In genomic region chr17:49614577-49615235, GRCm38 (mm10) we compare ENCODE assay signal across 7 mouse cellular contexts. TPM values are rescaled to one million over a fixed set of nuclear protein-coding genes. Genes with fewer than 3 reads are reported as not detected.
DNase-seq lines count a peak whose midpoint lies in the region; ATAC-seq lines count a peak whose summit lies in the region.

Gene Kif6 (plus strand): TSS chr17:49615136.

- under 1% methylated on average over 27 of the region's 27 CpGs for WGBS in embryonic facial prominence, embryonic 15.5 days
- WGBS in limb, embryonic 10.5 days: 3% methylated on average over 27 of the region's 27 CpGs
- WGBS in midbrain, embryonic 13.5 days: 2% methylated on average over 27 of the region's 27 CpGs
- under 1% methylated on average over 27 of the region's 27 CpGs for WGBS in stomach, embryonic 15.5 days

- H3K27me3 ChIP-seq in embryonic facial prominence, embryonic 15.5 days: no peaks in the 10 kb centered on the region
- no peaks in the 10 kb centered on the region for H3K27me3 ChIP-seq in limb, embryonic 10.5 days (ENCODE audit: low read depth, poor library complexity, severe bottlenecking)
- peaks cover 5% of the 10 kb centered on the region; the same call in 1 of the 2 replicates for H3K27me3 ChIP-seq in midbrain, embryonic 13.5 days
- H3K27me3 ChIP-seq in stomach, embryonic 15.5 days (replicated peaks): no peaks in the 10 kb centered on the region

- no peaks in the 10 kb centered on the region for H3K36me3 ChIP-seq in embryonic facial prominence, embryonic 15.5 days
- no peaks in the 10 kb centered on the region for H3K36me3 ChIP-seq in limb, embryonic 10.5 days
- no peaks in the 10 kb centered on the region for H3K36me3 ChIP-seq in midbrain, embryonic 13.5 days
- no peaks in the 10 kb centered on the region for H3K36me3 ChIP-seq in stomach, embryonic 15.5 days

- no peak within 1 kb of the TSS for H3K9ac ChIP-seq in embryonic facial prominence, embryonic 15.5 days
- peak within 1 kb of the TSS; percentile 75 for H3K9ac ChIP-seq in midbrain, embryonic 13.5 days (replicated peaks)
- no peak within 1 kb of the TSS for H3K9ac ChIP-seq in stomach, embryonic 15.5 days

- peak within 1 kb of the TSS; percentile 63; the same call in 1 of the 2 replicates for H3K27ac ChIP-seq in embryonic facial prominence, embryonic 15.5 days (replicated peaks)
- peak within 1 kb of the TSS; percentile 81 for H3K27ac ChIP-seq in limb, embryonic 10.5 days
- no peak within 1 kb of the TSS for H3K27ac ChIP-seq in midbrain, embryonic 13.5 days
- peak within 1 kb of the TSS; percentile 61; the same call in 1 of the 2 replicates for H3K27ac ChIP-seq in stomach, embryonic 15.5 days

- peak; percentile 73 for DNase-seq in brain, embryonic 18.5 days (ENCODE audit: low read depth, low spot score)
- DNase-seq in heart, adult 9 months (ENCODE audit: low spot score in 2 of 2): peak; percentile 72 to 73
- DNase-seq in kidney, adult 8-10 months: peak; percentile 56 to 68
- peak; percentile 90 for DNase-seq in limb, embryonic 10.5 days (ENCODE audit: low spot score)

- no peaks in the 10 kb centered on the region for H3K9me3 ChIP-seq in embryonic facial prominence, embryonic 15.5 days (replicated peaks)
- no peaks in the 10 kb centered on the region for H3K9me3 ChIP-seq in limb, embryonic 10.5 days (replicated peaks)
- no peaks in the 10 kb centered on the region for H3K9me3 ChIP-seq in midbrain, embryonic 13.5 days
- H3K9me3 ChIP-seq in stomach, embryonic 15.5 days: no peaks in the 10 kb centered on the region

- ATAC-seq in embryonic facial prominence, embryonic 15.5 days (ENCODE audit: insufficient number of reproducible peaks, low FRiP score, low TSS enrichment, low read depth): peak; percentile 90
- peak; percentile 98 for ATAC-seq in midbrain, embryonic 13.5 days
- ATAC-seq in stomach, embryonic 15.5 days (ENCODE audit: insufficient read depth, low FRiP score, low read depth): peak; percentile 94

- peaks cover 14% of the 10 kb centered on the region for H3K4me1 ChIP-seq in embryonic facial prominence, embryonic 15.5 days
- H3K4me1 ChIP-seq in limb, embryonic 10.5 days: peaks cover 17% of the 10 kb centered on the region
- peaks cover 10% of the 10 kb centered on the region for H3K4me1 ChIP-seq in midbrain, embryonic 13.5 days (replicated peaks)
- no peaks in the 10 kb centered on the region for H3K4me1 ChIP-seq in stomach, embryonic 15.5 days

- H3K4me2 ChIP-seq in embryonic facial prominence, embryonic 15.5 days (replicated peaks): peak within 1 kb of the TSS; percentile 74
- peak within 1 kb of the TSS; percentile 93 for H3K4me2 ChIP-seq in midbrain, embryonic 13.5 days (replicated peaks)
- H3K4me2 ChIP-seq in stomach, embryonic 15.5 days: peak within 1 kb of the TSS; percentile 90

- H3K4me3 ChIP-seq in embryonic facial prominence, embryonic 15.5 days (replicated peaks): peak within 1 kb of the TSS; percentile 55
- peak within 1 kb of the TSS; percentile 76 for H3K4me3 ChIP-seq in limb, embryonic 10.5 days
- peak within 1 kb of the TSS; percentile 63 for H3K4me3 ChIP-seq in midbrain, embryonic 13.5 days (replicated peaks)
- H3K4me3 ChIP-seq in stomach, embryonic 15.5 days (replicated peaks): peak within 1 kb of the TSS; percentile 57

RNA-seq across cellular contexts. Expression of gene Kif6, which starts in this region (rescaled TPM):
- polyA plus RNA-seq in embryonic facial prominence, embryonic 15.5 days (2015; fragmentation: Nextera tagmentation; extraction: Ambion mirVana): 3.3 and 3.9 TPM in 2 replicates
- 3.2 and 4.3 TPM in 2 replicates for polyA plus RNA-seq in limb, embryonic 10.5 days (2016; fragmentation: Nextera tagmentation; extraction: Ambion mirVana)
- polyA plus RNA-seq in midbrain, embryonic 13.5 days (2015; fragmentation: Nextera tagmentation; extraction: Ambion mirVana): 2.4 and 3.6 TPM in 2 replicates
- polyA plus RNA-seq in stomach, embryonic 15.5 days (2015; fragmentation: Nextera tagmentation; extraction: Ambion mirVana): 1.5 and 1.9 TPM in 2 replicates
